Mouse (Mus musculus) liver, adult 2 months (tissue): Measurements from ENCODE around the gene Pde2a.

Source experiments
- CTCF ChIP-seq: fragments of 200-500 bp; IDR thresholded peaks from 2 replicates; pipeline ENCODE4 v1.5.1; 2011; ENCODE audit warnings: low read depth, low read length, control low read depth
- POLR2A ChIP-seq: fragments of 200-500 bp; IDR thresholded peaks from 2 replicates; pipeline ENCODE4 v1.6.1; 2011; ENCODE audit warnings: low read length, control low read depth; ENCODE audit not compliant: insufficient read depth; ENCODE audit errors: extremely low read depth

GRCm38 (mm10) chr7:101401510-101401909 is 20.0 kb upstream of the Pde2a start:
- TF ChIP-seq CTCF (no peak), POLR2A (no peak)
